Mouse (Mus musculus): Measurements from ENCODE around the gene Ip6k1. TPM values are rescaled to one million over a fixed set of nuclear protein-coding genes. Genes with fewer than 3 reads are reported as not detected.
A peak's percentile ranks its signal among the peaks of the same experiment; 100 is the strongest.
"Not testable (repeated sequence)": the region's sequence is repeated elsewhere in the genome, so short reads cannot be mapped to it uniquely, and the experiment has no call there.

The Ip6k1 gene
- polyA plus RNA-seq, 1 experiment = 34.4 TPM

DNA sequence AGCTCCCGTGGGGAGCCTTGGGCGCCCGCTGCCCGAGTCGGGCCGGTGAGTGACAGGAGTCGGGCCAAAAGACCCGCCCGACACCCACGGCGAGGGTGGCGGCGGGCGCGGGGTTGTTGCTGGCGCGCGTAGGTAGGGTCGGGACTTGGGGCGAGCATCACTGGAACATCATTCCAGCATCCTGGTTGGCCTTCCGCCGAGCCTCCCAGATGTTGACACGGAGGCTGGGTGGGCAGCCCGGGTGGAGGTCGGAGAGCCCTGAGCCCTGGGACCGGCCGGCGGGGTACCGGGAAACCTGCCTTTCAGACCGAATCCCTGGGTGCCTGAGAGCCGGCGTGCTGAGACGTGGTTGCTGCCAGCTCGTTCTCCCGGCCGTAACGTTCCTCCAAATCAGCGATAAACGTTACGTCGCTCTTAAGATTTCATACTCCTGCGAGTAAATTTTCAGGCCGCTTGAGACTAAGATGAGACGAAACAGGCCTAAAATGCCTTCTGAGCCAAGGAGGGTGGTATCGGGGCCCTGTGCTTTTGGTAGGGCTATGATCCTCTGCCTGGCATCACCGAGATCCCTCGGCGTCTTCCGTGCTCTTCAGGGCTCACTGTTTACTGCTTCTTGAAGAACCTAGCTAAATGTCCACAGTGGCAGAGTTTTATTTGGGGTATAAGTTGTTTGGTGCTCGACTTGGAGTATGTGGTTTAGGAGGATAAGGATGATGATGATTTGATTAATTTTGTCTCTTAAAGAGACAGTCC is 653 bp downstream of the Ip6k1 start:
- H3K36me3 ChIP-seq (ENCODE audit: control insufficient read depth, insufficient read depth) = no peaks in the 10 kb centered on the region
- peaks cover 18% of the 10 kb centered on the region for H3K27me3 ChIP-seq (ENCODE audit: control insufficient read depth, insufficient read depth, insufficient read length)
- TF ChIP-seq SRF (IDR thresholded peaks at IDR 0.05; ENCODE audit: control insufficient read depth, insufficient read length, low read depth) = no peak
- TF ChIP-seq MAX (IDR thresholded peaks at IDR 0.05; ENCODE audit: low read depth) = no peak
- peak overlapping the region; percentile 94 for H3K4me2 ChIP-seq (ENCODE audit: low read depth)
- peaks cover 49% of the 10 kb centered on the region for H3K79me2 ChIP-seq (ENCODE audit: control insufficient read depth, insufficient read depth)
- H3K4me3 ChIP-seq = peak overlapping the region; percentile 45
- peak overlapping the region; percentile 62 for H3ac ChIP-seq (ENCODE audit: control insufficient read depth, insufficient read length)

DNA sequence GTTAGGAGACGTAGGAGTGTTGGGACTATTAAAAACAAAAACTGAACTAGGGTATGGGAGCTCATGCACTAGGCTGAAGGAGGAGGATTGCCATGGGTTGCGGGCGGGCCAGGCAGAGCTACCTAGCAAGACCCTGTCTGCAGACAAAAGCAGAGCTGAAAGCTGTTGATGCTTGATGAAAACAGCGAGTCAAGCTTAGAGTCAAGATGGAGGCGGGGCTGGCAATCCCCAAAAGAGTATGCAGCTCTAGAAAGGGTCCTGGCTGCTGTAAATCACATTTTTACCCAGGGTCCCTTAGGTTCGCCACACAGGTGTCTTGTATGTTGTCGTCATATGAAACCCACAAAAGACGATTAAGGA is 1.2 kb downstream of the Ip6k1 start:
- Histone ChIP-seq H3K4me2 (ENCODE audit: low read depth) (peak overlapping the region; percentile 94), H3K27me3 (ENCODE audit: control insufficient read depth, insufficient read depth, insufficient read length) (peaks cover 13% of the 10 kb centered on the region), H3K4me3 (peak overlapping the region; percentile 45), H3ac (ENCODE audit: control insufficient read depth, insufficient read length) (peak overlapping the region; percentile 62), H3K79me2 (ENCODE audit: control insufficient read depth, insufficient read depth) (peaks cover 55% of the 10 kb centered on the region), H3K36me3 (ENCODE audit: control insufficient read depth, insufficient read depth) (no peaks in the 10 kb centered on the region)
- no peak for TF ChIP-seq CEBPB (IDR thresholded peaks at IDR 0.05; ENCODE audit: insufficient read depth, poor library complexity, severe bottlenecking)
- TF ChIP-seq REST (IDR thresholded peaks at IDR 0.05; ENCODE audit: insufficient read depth, insufficient read length) = no peak
- no peak for TF ChIP-seq MYOD1 (IDR thresholded peaks at IDR 0.05; ENCODE audit: control insufficient read depth in 1 of 3, insufficient read length in 2 of 3, low read depth in 2 of 3)
- no peak for TF ChIP-seq TCF12 (IDR thresholded peaks at IDR 0.05; ENCODE audit: insufficient read depth, poor library complexity, severe bottlenecking)
- no peak for TF ChIP-seq POLR2A (IDR thresholded peaks at IDR 0.05; ENCODE audit: insufficient read length, low read depth)

DNA sequence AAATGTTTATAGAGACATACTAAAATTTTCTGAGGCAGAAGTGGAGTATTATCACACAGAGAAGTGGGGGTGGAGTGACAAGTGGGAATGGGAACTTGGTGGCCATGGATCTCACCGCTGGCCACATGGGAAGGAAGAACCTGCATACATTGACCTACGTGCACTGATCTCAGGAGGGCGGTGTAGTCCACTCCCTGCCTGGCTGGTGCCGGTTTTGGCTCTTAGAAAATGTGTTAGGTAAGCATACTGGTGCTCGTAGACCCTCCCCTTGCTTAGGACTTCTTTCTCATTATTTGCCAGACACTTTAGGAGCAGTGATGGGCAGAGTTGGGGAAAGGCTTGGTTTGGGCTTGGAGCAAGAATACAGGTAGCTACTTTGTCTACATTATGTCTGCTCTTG is 5.7 kb downstream of the Ip6k1 start:
- Histone ChIP-seq H3K27me3 (ENCODE audit: control insufficient read depth, insufficient read depth, insufficient read length) (no peaks in the 10 kb centered on the region), H3K4me3 (no peak overlapping the region), H3ac (ENCODE audit: control insufficient read depth, insufficient read length) (no peak overlapping the region), H3K36me3 (ENCODE audit: control insufficient read depth, insufficient read depth) (no peaks in the 10 kb centered on the region), H3K4me2 (ENCODE audit: low read depth) (no peak overlapping the region), H3K79me2 (ENCODE audit: control insufficient read depth, insufficient read depth) (peaks cover 93% of the 10 kb centered on the region)
- TF ChIP-seq MAX (IDR thresholded peaks at IDR 0.05; ENCODE audit: low read depth) = no peak
- TF ChIP-seq USF1 (IDR thresholded peaks at IDR 0.05; ENCODE audit: low read depth) = no peak

DNA sequence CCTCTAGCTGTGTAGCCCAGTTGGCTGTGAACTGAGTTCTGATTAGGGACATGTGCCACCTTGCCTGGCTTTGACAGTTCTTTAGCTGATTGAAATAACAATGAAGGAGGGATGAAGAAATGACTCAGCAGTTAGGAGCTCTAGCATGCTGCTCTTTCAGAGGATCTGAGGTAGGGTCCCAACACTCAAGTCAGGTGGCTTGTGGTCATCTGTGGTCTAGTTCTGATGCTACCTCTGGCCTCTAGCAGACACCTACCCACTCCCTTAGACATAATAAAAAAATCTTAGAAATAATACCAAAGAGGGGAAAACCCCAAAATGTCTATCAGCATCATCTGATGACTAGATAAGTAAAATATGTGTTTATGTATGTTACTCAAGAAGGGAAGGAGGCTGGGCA is 8.1 kb downstream of the Ip6k1 start:
- TF ChIP-seq SRF (IDR thresholded peaks at IDR 0.05; ENCODE audit: control insufficient read depth, insufficient read length, low read depth) (no peak), USF1 (IDR thresholded peaks at IDR 0.05; ENCODE audit: low read depth) (no peak), POLR2A (IDR thresholded peaks at IDR 0.05; ENCODE audit: insufficient read length, low read depth) (no peak), POLR2AphosphoS2 (IDR thresholded peaks at IDR 0.05; ENCODE audit: insufficient read length, low read depth) (no peak), REST (IDR thresholded peaks at IDR 0.05; ENCODE audit: insufficient read depth, insufficient read length) (no peak), MYOG (IDR thresholded peaks at IDR 0.05; ENCODE audit: control insufficient read depth in 1 of 3, insufficient read depth in 1 of 3, insufficient read length in 2 of 3, low read depth in 2 of 3) (no peak), CEBPB (IDR thresholded peaks at IDR 0.05; ENCODE audit: insufficient read depth, poor library complexity, severe bottlenecking) (no peak), TCF12 (IDR thresholded peaks at IDR 0.05; ENCODE audit: insufficient read depth, poor library complexity, severe bottlenecking) (no peak), MYOD1 (IDR thresholded peaks at IDR 0.05; ENCODE audit: control insufficient read depth in 1 of 3, insufficient read length in 2 of 3, low read depth in 2 of 3) (no peak), E2F4 (IDR thresholded peaks at IDR 0.05; ENCODE audit: insufficient read depth) (no peak), TCF3 (IDR thresholded peaks at IDR 0.05; ENCODE audit: insufficient read length, low read depth) (no peak), MAX (IDR thresholded peaks at IDR 0.05; ENCODE audit: low read depth) (no peak)
- peaks cover 69% of the 10 kb centered on the region for H3K79me2 ChIP-seq (ENCODE audit: control insufficient read depth, insufficient read depth)
- no peak overlapping the region for H3K4me2 ChIP-seq (ENCODE audit: low read depth)

DNA sequence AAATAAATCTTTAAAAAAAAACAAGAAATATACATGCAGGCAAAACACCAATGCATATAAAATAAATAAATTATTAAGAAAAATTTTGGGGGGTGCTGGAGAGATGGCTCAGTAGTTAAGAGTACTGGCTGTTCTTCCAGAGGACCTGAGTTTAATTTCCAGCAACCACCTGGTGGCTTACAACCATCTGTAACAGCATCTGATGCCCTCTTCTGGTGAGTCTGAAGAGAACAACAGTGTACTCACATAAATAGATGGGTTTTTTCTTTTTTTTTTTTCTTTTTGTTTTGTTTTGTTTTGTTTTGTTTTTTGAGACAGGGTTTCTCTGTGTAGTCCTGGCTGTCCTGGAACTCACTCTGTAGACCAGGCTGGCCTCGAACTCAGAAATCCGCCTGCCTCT is 11.3 kb downstream of the Ip6k1 start:
- H3K79me2 ChIP-seq (ENCODE audit: control insufficient read depth, insufficient read depth) = peaks cover 40% of the 10 kb centered on the region
- H3ac ChIP-seq (ENCODE audit: control insufficient read depth, insufficient read length); H3K4me2 ChIP-seq (ENCODE audit: low read depth); H3K36me3 ChIP-seq (ENCODE audit: control insufficient read depth, insufficient read depth); H3K4me3 ChIP-seq; H3K27me3 ChIP-seq (ENCODE audit: control insufficient read depth, insufficient read depth, insufficient read length): not testable (repeated sequence)

More for the DNA sequence above, 8.1 kb downstream of the Ip6k1 start:
- Histone ChIP-seq H3ac (ENCODE audit: control insufficient read depth, insufficient read length) (no peak overlapping the region), H3K4me3 (no peak overlapping the region), H3K36me3 (ENCODE audit: control insufficient read depth, insufficient read depth) (no peaks in the 10 kb centered on the region), H3K27me3 (ENCODE audit: control insufficient read depth, insufficient read depth, insufficient read length) (no peaks in the 10 kb centered on the region)

DNA sequence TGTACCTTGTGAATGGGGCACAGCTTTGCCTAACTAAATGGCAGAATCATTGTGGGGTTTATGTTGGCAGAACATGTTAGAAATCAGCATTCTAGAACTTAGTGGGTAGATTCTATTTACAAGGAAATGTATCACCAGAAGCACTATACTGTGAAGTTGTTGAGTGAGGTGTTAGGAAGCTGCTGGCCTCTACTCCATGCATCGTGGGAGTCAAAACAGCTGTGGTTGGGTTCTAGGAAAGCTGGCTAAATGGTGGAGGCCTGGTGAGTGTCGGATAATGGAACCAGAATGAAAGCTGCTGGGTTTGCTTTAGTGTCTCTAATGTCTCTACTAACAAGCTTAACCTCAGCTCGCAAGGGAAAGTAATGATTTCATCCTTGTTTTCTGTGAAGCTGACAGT is 14.8 kb downstream of the Ip6k1 start:
- H3K79me2 ChIP-seq (ENCODE audit: control insufficient read depth, insufficient read depth) = peaks cover 23% of the 10 kb centered on the region
- H3K4me3 ChIP-seq = no peak overlapping the region
- H3ac ChIP-seq (ENCODE audit: control insufficient read depth, insufficient read length) = no peak overlapping the region
- H3K4me2 ChIP-seq (ENCODE audit: low read depth) = no peak overlapping the region
- TF ChIP-seq CEBPB (IDR thresholded peaks at IDR 0.05; ENCODE audit: insufficient read depth, poor library complexity, severe bottlenecking) (no peak), REST (IDR thresholded peaks at IDR 0.05; ENCODE audit: insufficient read depth, insufficient read length) (no peak), TCF3 (IDR thresholded peaks at IDR 0.05; ENCODE audit: insufficient read length, low read depth) (no peak), POLR2A (IDR thresholded peaks at IDR 0.05; ENCODE audit: insufficient read length, low read depth) (no peak), MYOD1 (IDR thresholded peaks at IDR 0.05; ENCODE audit: control insufficient read depth in 1 of 3, insufficient read length in 2 of 3, low read depth in 2 of 3) (no peak), USF1 (IDR thresholded peaks at IDR 0.05; ENCODE audit: low read depth) (no peak)
- no peaks in the 10 kb centered on the region for H3K27me3 ChIP-seq (ENCODE audit: control insufficient read depth, insufficient read depth, insufficient read length)
- no peaks in the 10 kb centered on the region for H3K36me3 ChIP-seq (ENCODE audit: control insufficient read depth, insufficient read depth)

Measured in myocyte (in vitro differentiated cells).